Mouse (Mus musculus): ENCODE data around the gene Brwd1. TPM values are rescaled to one million over a fixed set of nuclear protein-coding genes. Genes with fewer than 3 reads are reported as not detected.
A peak's percentile ranks its signal among the peaks of the same experiment; 100 is the strongest.

The Brwd1 gene
- total and polyA plus RNA-seq, 3 experiments, result 4.3 to 8.1 (median 4.4) TPM

GRCm38 (mm10) chr16:96030476-96031102 is 51.7 kb downstream of the Brwd1 start:
- peaks cover 0 to 4% of the 10 kb centered on the region in 2 experiments; a peak in 1 of 4 replicates for H3K4me1 ChIP-seq (ENCODE audit: control insufficient read depth in 1 of 2, insufficient read depth in 2 of 2)
- dilution Hi-C loops (cut with MboI; ENCODE audit: extremely low pct_ligation_motif_present, extremely low pct_unique_long_range_greater_than_20kb, low sequenced_read_pairs), result no loop called here
- in situ Hi-C loops (cut with MboI; ENCODE audit: low pct_ligation_motif_present, low pct_unique_long_range_greater_than_20kb, low sequenced_read_pairs), result loop anchor here (10.0 to 25.0 kb wide), 2 partner anchors 124 to 307 kb away; no protein-coding TSS in a partner anchor
- peak; percentile 67 for TF ChIP-seq RAD21 (IDR thresholded peaks at IDR 0.05; ENCODE audit: low read depth, low read length)
- TF ChIP-seq MAX (IDR thresholded peaks at IDR 0.05; ENCODE audit: low read length), result no peak
- no peak for TF ChIP-seq MAZ (IDR thresholded peaks at IDR 0.05; ENCODE audit: low read depth, low read length)
- no peak for TF ChIP-seq POLR2AphosphoS2 (IDR thresholded peaks at IDR 0.05; ENCODE audit: low read depth, low read length)
- peak; percentile 24 to 74; a peak in 3 of 4 replicates for TF ChIP-seq CTCF (conservative IDR thresholded peaks at IDR 0.05 in 1 of 2, IDR thresholded peaks at IDR 0.05 in 1 of 2; ENCODE audit: low read depth in 2 of 2, low read length in 2 of 2)
- peak; percentile 65 for TF ChIP-seq SMC3 (IDR thresholded peaks at IDR 0.05; ENCODE audit: low read depth, low read length)
- no peak for TF ChIP-seq ZMIZ1 (IDR thresholded peaks at IDR 0.05; ENCODE audit: low read depth, low read length)
- TF ChIP-seq KAT2A (IDR thresholded peaks at IDR 0.05; ENCODE audit: insufficient replicate concordance, low read length), result no peak
- DNase-seq (ENCODE audit: extremely low read depth), result peak; percentile 21
- H3K79me2 ChIP-seq (replicated peaks; ENCODE audit: control insufficient read depth, extremely low read depth, insufficient read depth, poor library complexity, severe bottlenecking), result no peaks in the 10 kb centered on the region
- H3K27me3 ChIP-seq (replicated peaks), result no peaks in the 10 kb centered on the region
- no peak overlapping the region for H3K4me3 ChIP-seq (replicated peaks in 1 of 3; ENCODE audit: low read depth in 2 of 3, low read length in 2 of 3, poor library complexity in 1 of 3)
- H3K9ac ChIP-seq (ENCODE audit: insufficient read depth, low read depth), result no peak overlapping the region
- H3K9me3 ChIP-seq (replicated peaks; ENCODE audit: low read length), result no peaks in the 10 kb centered on the region
- peaks cover 8 to 12% of the 10 kb centered on the region in 2 experiments for H3K36me3 ChIP-seq (replicated peaks in 1 of 2; ENCODE audit: control insufficient read depth in 1 of 2, insufficient read depth in 1 of 2, low read length in 1 of 2)
- no peak overlapping the region for H3K27ac ChIP-seq (ENCODE audit: insufficient read depth, low read depth)
- H3K4me2 ChIP-seq (ENCODE audit: insufficient read depth, low read depth, poor library complexity, severe bottlenecking), result no peak overlapping the region

- Histone ChIP-seq H3K9me3 (replicated peaks; ENCODE audit: low read length) (no peaks in the 10 kb centered on the region), H3K4me3 (replicated peaks in 1 of 3; ENCODE audit: low read depth in 2 of 3, low read length in 2 of 3, poor library complexity in 1 of 3) (no peak overlapping the region), H3K9ac (ENCODE audit: insufficient read depth, low read depth) (no peak overlapping the region), H3K4me2 (ENCODE audit: insufficient read depth, low read depth, poor library complexity, severe bottlenecking) (no peak overlapping the region), H3K36me3 (replicated peaks in 1 of 2; ENCODE audit: control insufficient read depth in 1 of 2, insufficient read depth in 1 of 2, low read length in 1 of 2) (peaks cover 3 to 4% of the 10 kb centered on the region in 2 experiments), H3K27ac (ENCODE audit: insufficient read depth, low read depth) (no peak overlapping the region), H3K4me1 (ENCODE audit: control insufficient read depth in 1 of 2, insufficient read depth in 2 of 2) (no peaks in the 10 kb centered on the region), H3K27me3 (replicated peaks) (no peaks in the 10 kb centered on the region), H3K79me2 (replicated peaks; ENCODE audit: control insufficient read depth, extremely low read depth, insufficient read depth, poor library complexity, severe bottlenecking) (no peaks in the 10 kb centered on the region)
- TF ChIP-seq POLR2AphosphoS2 (IDR thresholded peaks at IDR 0.05; ENCODE audit: low read depth, low read length), result no peak
- TF ChIP-seq ETS1 (conservative IDR thresholded peaks at IDR 0.05; ENCODE audit: low read depth, low read length), result no peak
- no peak for TF ChIP-seq TBP (conservative IDR thresholded peaks at IDR 0.05; ENCODE audit: low read depth, low read length)
- no peak for TF ChIP-seq GABPA (IDR thresholded peaks at IDR 0.05; ENCODE audit: insufficient replicate concordance, low read depth, low read length)
- no peak for TF ChIP-seq TCF12 (IDR thresholded peaks at IDR 0.05; ENCODE audit: low read depth, low read length)
- TF ChIP-seq JUN (IDR thresholded peaks at IDR 0.05; ENCODE audit: insufficient read depth, low read depth, low read length), result no peak
- TF ChIP-seq POLR2A (IDR thresholded peaks at IDR 0.05; ENCODE audit: low read depth, low read length), result no peak
- no peak for TF ChIP-seq NRF1 (IDR thresholded peaks at IDR 0.05; ENCODE audit: low read depth, low read length)
- TF ChIP-seq BHLHE40 (IDR thresholded peaks at IDR 0.05; ENCODE audit: low read depth, low read length), result no peak
- no peak for TF ChIP-seq RAD21 (IDR thresholded peaks at IDR 0.05; ENCODE audit: low read depth, low read length)
- TF ChIP-seq CHD1 (IDR thresholded peaks at IDR 0.05; ENCODE audit: low read depth, low read length), result no peak
- no peak for TF ChIP-seq SIN3A (IDR thresholded peaks at IDR 0.05; ENCODE audit: low read length)
- no peak for TF ChIP-seq USF2 (conservative IDR thresholded peaks at IDR 0.05; ENCODE audit: low read depth, low read length)
- TF ChIP-seq USF1 (IDR thresholded peaks at IDR 0.05; ENCODE audit: low read depth, low read length), result no peak
- TF ChIP-seq ZNF384 (IDR thresholded peaks at IDR 0.05; ENCODE audit: low read depth, low read length), result no peak
- TF ChIP-seq E2F4 (IDR thresholded peaks at IDR 0.05; ENCODE audit: insufficient replicate concordance, low read depth, low read length), result no peak
- in situ Hi-C loops (cut with MboI; ENCODE audit: low pct_ligation_motif_present, low pct_unique_long_range_greater_than_20kb, low sequenced_read_pairs) (loop anchor here (25.0 kb wide), 1 partner anchor 311 kb away; no protein-coding TSS in a partner anchor), dilution Hi-C loops (cut with MboI; ENCODE audit: extremely low pct_ligation_motif_present, extremely low pct_unique_long_range_greater_than_20kb, low sequenced_read_pairs) (no loop called here)
- no peak for DNase-seq (ENCODE audit: extremely low read depth)
Measured at GRCm38 (mm10) chr16:96026256-96026655, 56.1 kb downstream of the Brwd1 start.

Data from CH12.LX (cell line).